Mouse (Mus musculus) MEL (cell line): Measurements from ENCODE around the gene Gm49721.
"Not testable (repeated sequence)": the region's sequence is repeated elsewhere in the genome, so short reads cannot be mapped to it uniquely, and the experiment has no call there.

ENCODE experiments used
- CTCF ChIP-seq, 3 experiments: IDR thresholded peaks in 2 of 3; conservative IDR thresholded peaks in 1 of 3; 2 replicates each; pipeline ENCODE4 v1.5.1; 2011 to 2012; ENCODE audit warnings: low read length in 3 of 3, low read depth in 2 of 3, mild to moderate bottlenecking in 2 of 3, improper control_type of control experiment in 1 of 3, inconsistent platforms in 1 of 3, mixed read lengths in 1 of 3, moderate library complexity in 1 of 3; ENCODE audit not compliant: control insufficient read depth in 1 of 3, insufficient read depth in 1 of 3, poor library complexity in 1 of 3, severe bottlenecking in 1 of 3
- EP300 ChIP-seq, 2 experiments: IDR thresholded peaks; 2 replicates each; pipeline ENCODE4 v1.6.1; 2011; ENCODE audit warnings: improper control_type of control experiment in 2 of 2, low read length in 2 of 2, low read depth in 1 of 2, mild to moderate bottlenecking in 1 of 2
- ETS1 ChIP-seq: IDR thresholded peaks from 2 replicates; pipeline ENCODE4 v1.6.1; 2012; ENCODE audit warnings: low read depth, mild to moderate bottlenecking, inconsistent platforms, low read length, improper control_type of control experiment, moderate library complexity
- GATA1 ChIP-seq: IDR thresholded peaks from 2 replicates; pipeline ENCODE4 v1.6.1; 2011; ENCODE audit warnings: low read depth, low read length, improper control_type of control experiment
- POLR2A ChIP-seq, 2 experiments: IDR thresholded peaks; 2 replicates each; pipeline ENCODE4 v1.6.1; 2011 to 2012; ENCODE audit warnings: low read length in 2 of 2, mild to moderate bottlenecking in 2 of 2, control low read depth in 1 of 2, improper control_type of control experiment in 1 of 2, low read depth in 1 of 2, moderate library complexity in 1 of 2; ENCODE audit not compliant: control insufficient read depth in 1 of 2, insufficient read depth in 1 of 2, poor library complexity in 1 of 2
- TAL1 ChIP-seq: IDR thresholded peaks from 2 replicates; pipeline ENCODE4 v1.6.1; 2012; ENCODE audit warnings: mild to moderate bottlenecking, inconsistent platforms, low read length, moderate library complexity, mixed read lengths
- ZNF384 ChIP-seq: IDR thresholded peaks from 2 replicates; pipeline ENCODE4 v1.6.1; 2012; ENCODE audit warnings: low read depth, mild to moderate bottlenecking, inconsistent platforms, low read length, improper control_type of control experiment

GRCm38 (mm10) chr17:6997778-6998490, 19.2 kb downstream of the Gm49721 start:
- TF ChIP-seq TAL1; POLR2A (IDR thresholded peaks at IDR 0.05; ENCODE audit: control insufficient read depth in 1 of 2, insufficient read depth in 1 of 2, low read depth in 1 of 2, low read length in 2 of 2, poor library complexity in 1 of 2); GATA1; ZNF384; CTCF (IDR thresholded peaks at IDR 0.05 in 2 of 3, conservative IDR thresholded peaks at IDR 0.05 in 1 of 3; ENCODE audit: control insufficient read depth in 1 of 3, insufficient read depth in 1 of 3, low read depth in 2 of 3, low read length in 3 of 3, poor library complexity in 1 of 3, severe bottlenecking in 1 of 3); EP300 (IDR thresholded peaks at IDR 0.05; ENCODE audit: low read depth in 1 of 2, low read length in 2 of 2); ETS1: not testable (repeated sequence)
